ENCODE assay signal across 8 mouse cellular contexts in the genomic region with DNA sequence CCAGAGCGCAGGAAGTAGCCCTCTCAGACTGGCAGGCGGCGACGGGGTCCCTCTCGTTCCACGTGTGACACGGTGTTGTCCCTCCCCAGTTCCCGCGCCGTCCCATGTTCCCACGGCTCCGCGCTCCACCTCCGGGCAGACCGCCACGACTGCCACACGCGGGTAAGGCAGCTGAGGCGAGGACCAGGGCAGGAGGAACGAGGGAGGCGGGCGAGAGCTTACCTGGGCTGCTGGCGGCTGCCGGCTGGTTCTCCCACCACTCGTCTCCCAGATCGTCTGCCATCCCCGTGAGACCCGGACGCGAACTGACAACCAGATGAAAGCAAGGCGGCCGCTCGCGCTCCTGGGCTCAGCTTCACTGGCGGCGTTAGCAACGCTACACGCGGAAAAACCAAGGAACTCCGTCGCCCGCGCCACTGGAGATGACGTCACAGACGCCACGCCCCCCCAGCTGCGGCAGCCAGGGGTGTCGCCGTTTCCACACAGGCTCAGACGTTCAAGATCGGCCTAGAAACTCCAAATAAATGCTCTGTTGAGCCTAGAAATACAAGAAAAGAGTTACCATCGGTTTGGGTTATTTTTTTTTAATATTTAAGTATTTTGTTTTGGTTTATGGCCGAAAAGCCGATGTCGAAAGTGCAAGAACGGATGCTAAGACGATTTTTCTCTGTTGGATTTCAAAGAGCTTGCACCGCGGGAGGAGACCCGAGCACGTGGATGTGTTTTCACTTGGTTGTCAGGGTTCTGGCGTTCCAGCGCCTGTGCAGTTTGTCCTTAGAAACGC. TPM values are rescaled to one million over a fixed set of nuclear protein-coding genes. Genes with fewer than 3 reads are reported as not detected.
A peak's percentile ranks its signal among the peaks of the same experiment; 100 is the strongest.
DNase-seq lines count a peak whose midpoint lies in the region; ATAC-seq and TF ChIP-seq lines count a peak whose summit lies in the region.

Gene Cmss1 (minus strand): TSS at position 421 of the 784 bp plus-strand sequence.

- ATAC-seq in forebrain, embryonic 15.5 days (replicated peaks) = peak; percentile 94
- peak; percentile 94 for ATAC-seq in lung, embryonic 14.5 days (ENCODE audit: insufficient read depth)

- no peaks in the 10 kb centered on the region for H3K36me3 ChIP-seq in ES-E14 (ENCODE audit: control insufficient read depth, insufficient read depth, low read length, poor library complexity, severe bottlenecking)
- H3K36me3 ChIP-seq in forebrain, embryonic 15.5 days = no peaks in the 10 kb centered on the region
- no peaks in the 10 kb centered on the region for H3K36me3 ChIP-seq in lung, embryonic 14.5 days (ENCODE audit: insufficient read depth)
- H3K36me3 ChIP-seq in thymus, adult 2 months (ENCODE audit: control insufficient read depth, insufficient read depth, low read length) = no peaks in the 10 kb centered on the region

- H3K4me3 ChIP-seq in ES-E14 (ENCODE audit: insufficient read depth in 1 of 2, low read depth in 1 of 2, low read length in 2 of 2, poor library complexity in 1 of 2, severe bottlenecking in 1 of 2) = peak within 1 kb of the TSS; percentile 66 to 83
- H3K4me3 ChIP-seq in forebrain, embryonic 15.5 days = peak within 1 kb of the TSS; percentile 66
- H3K4me3 ChIP-seq in layer of hippocampus, adult 2 months = peak within 1 kb of the TSS; percentile 88
- peak within 1 kb of the TSS; percentile 87 for H3K4me3 ChIP-seq in lung, embryonic 14.5 days (ENCODE audit: low read depth, low read length)
- H3K4me3 ChIP-seq in olfactory bulb, adult 2 months (ENCODE audit: insufficient read depth, low read depth, low read length) = peak within 1 kb of the TSS; percentile 98
- H3K4me3 ChIP-seq in thymus, adult 2 months (ENCODE audit: control insufficient read depth, insufficient read depth, low read length) = peak within 1 kb of the TSS; percentile 58

- no peak for TF ChIP-seq POLR2A in olfactory bulb, adult 2 months (IDR thresholded peaks at IDR 0.05; ENCODE audit: insufficient read depth, low read depth, low read length)
- no peak for TF ChIP-seq POLR2A in thymus, adult 2 months (IDR thresholded peaks at IDR 0.05; ENCODE audit: control insufficient read depth, extremely low read depth, insufficient read depth, low read length, poor library complexity)

- under 1% methylated on average over 64 of the region's 64 CpGs for WGBS in forebrain, embryonic 15.5 days
- WGBS in lung, embryonic 14.5 days = under 1% methylated on average over 64 of the region's 64 CpGs
- WGBS in olfactory bulb, adult 2 months = under 1% methylated on average over 64 of the region's 64 CpGs
- under 1% methylated on average over 64 of the region's 64 CpGs for WGBS in thymus, adult 2 months

- DNase-seq in ES-E14 (ENCODE audit: low read depth, low spot score) = peak; percentile 83
- peak; percentile 69 for DNase-seq in cerebellum, adult 11-12 months
- DNase-seq in heart, postnatal 36 days = peak; percentile 86 to 89
- DNase-seq in layer of hippocampus, adult 2 months (ENCODE audit: low spot score in 2 of 2) = peak; percentile 60 to 77
- DNase-seq in lung, embryonic 14.5 days = peak; percentile 96
- DNase-seq in thymus, adult 2 months = peak; percentile 80

- H3K4me2 ChIP-seq in forebrain, embryonic 15.5 days (replicated peaks) = peak within 1 kb of the TSS; percentile 78
- H3K4me2 ChIP-seq in lung, embryonic 14.5 days = peak within 1 kb of the TSS; percentile 80

- intact Hi-C loops in heart, postnatal 36 days (cut with DNase I) = no loop called here

- in situ Hi-C loops in ES-E14 (cut with MboI; ENCODE audit: low sequenced_read_pairs in 2 of 2, unreplicated experiment in 2 of 2) = no loop called here

- no peaks in the 10 kb centered on the region; a peak in 1 of 4 replicates for H3K4me1 ChIP-seq in ES-E14 (ENCODE audit: control insufficient read depth in 2 of 2, insufficient read depth in 2 of 2, low read length in 2 of 2, poor library complexity in 1 of 2)
- H3K4me1 ChIP-seq in forebrain, embryonic 15.5 days = peaks cover 13% of the 10 kb centered on the region
- H3K4me1 ChIP-seq in lung, embryonic 14.5 days (ENCODE audit: insufficient read depth) = no peaks in the 10 kb centered on the region
- no peaks in the 10 kb centered on the region for H3K4me1 ChIP-seq in olfactory bulb, adult 2 months (ENCODE audit: control insufficient read depth, insufficient read depth, low read length)
- 0 out of 2 replicates have a peak, but pooled peaks cover 2% of the 10 kb centered on the region for H3K4me1 ChIP-seq in thymus, adult 2 months (replicated peaks; ENCODE audit: control insufficient read depth, insufficient read depth, low read length)

- H3K27ac ChIP-seq in ES-E14 (ENCODE audit: insufficient read depth, low read depth, low read length, poor library complexity, severe bottlenecking) = peak within 1 kb of the TSS; percentile 7; the same call in 1 of the 2 replicates
- H3K27ac ChIP-seq in forebrain, embryonic 15.5 days (replicated peaks) = peak within 1 kb of the TSS; percentile 77
- peak within 1 kb of the TSS; percentile 97 for H3K27ac ChIP-seq in layer of hippocampus, adult 2 months
- peak within 1 kb of the TSS; percentile 72; the same call in 1 of the 2 replicates for H3K27ac ChIP-seq in lung, embryonic 14.5 days (ENCODE audit: low read depth)
- no peak within 1 kb of the TSS for H3K27ac ChIP-seq in olfactory bulb, adult 2 months (ENCODE audit: insufficient read depth, low read depth, low read length)
- H3K27ac ChIP-seq in thymus, adult 2 months (ENCODE audit: control insufficient read depth, insufficient read depth, low read length) = no peak within 1 kb of the TSS

- no peak for TF ChIP-seq CTCF in layer of hippocampus, adult 2 months (conservative IDR thresholded peaks at IDR 0.05)
- TF ChIP-seq CTCF in lung, embryonic 14.5 days (IDR thresholded peaks at IDR 0.05; ENCODE audit: low read depth) = no peak
- TF ChIP-seq CTCF in olfactory bulb, adult 2 months (IDR thresholded peaks at IDR 0.05; ENCODE audit: insufficient read depth, low read depth, low read length) = no peak
- no peak for TF ChIP-seq CTCF in thymus, adult 2 months (IDR thresholded peaks at IDR 0.05; ENCODE audit: borderline replicate concordance, control insufficient read depth, extremely low read depth, insufficient read depth, low read length, poor library complexity)

- peak within 1 kb of the TSS; percentile 83 for H3K9ac ChIP-seq in ES-E14 (ENCODE audit: insufficient read depth, low read depth, low read length, poor library complexity, severe bottlenecking)
- H3K9ac ChIP-seq in forebrain, embryonic 15.5 days (replicated peaks) = peak within 1 kb of the TSS; percentile 56
- peak within 1 kb of the TSS; percentile 77 for H3K9ac ChIP-seq in lung, embryonic 14.5 days

- H3K9me3 ChIP-seq in ES-E14 (ENCODE audit: control insufficient read depth, insufficient read depth, low read depth, low read length) = no peaks in the 10 kb centered on the region
- no peaks in the 10 kb centered on the region for H3K9me3 ChIP-seq in forebrain, embryonic 15.5 days
- no peaks in the 10 kb centered on the region for H3K9me3 ChIP-seq in lung, embryonic 14.5 days (ENCODE audit: low read depth, low read length)

- H3K27me3 ChIP-seq in forebrain, embryonic 15.5 days = no peaks in the 10 kb centered on the region
- H3K27me3 ChIP-seq in lung, embryonic 14.5 days (ENCODE audit: insufficient read depth, low read length) = no peaks in the 10 kb centered on the region
- no peaks in the 10 kb centered on the region for H3K27me3 ChIP-seq in thymus, adult 2 months (ENCODE audit: control insufficient read depth, insufficient read depth, low read length)

TF ChIP-seq in ES-E14, 5 proteins besides CTCF, POLR2A, EP300 and RAD21:
- TF ChIP-seq ZNF384 (IDR thresholded peaks at IDR 0.05; ENCODE audit: low read depth, low read length) (no peak), HCFC1 (IDR thresholded peaks at IDR 0.05; ENCODE audit: borderline replicate concordance, insufficient read depth, low read length) (peak; percentile 71), ZC3H11A (IDR thresholded peaks at IDR 0.05; ENCODE audit: borderline replicate concordance, low read depth, low read length) (peak; percentile 100), MAFK (IDR thresholded peaks at IDR 0.05; ENCODE audit: insufficient read depth, low read depth, low read length) (no peak), CHD2 (IDR thresholded peaks at IDR 0.05; ENCODE audit: low read depth, low read length) (no peak; the same call in 1 of the 2 replicates)

RNA-seq across cellular contexts. Expression of gene Cmss1, which starts in this region (rescaled TPM):
- total RNA-seq in ES-E14 (2012; rRNA removed) = 58.0 and 58.7 TPM in 2 replicates
- polyA plus RNA-seq in forebrain, embryonic 15.5 days (2015; fragmentation: Nextera tagmentation; extraction: Ambion mirVana) = 41.8 and 42.6 TPM in 2 replicates
- 10 to 100 TPM; 66.4 to 77.2 TPM for total RNA-seq in heart, postnatal 36 days (2021)
- 10 to 100 TPM; 16.2 to 16.3 TPM for total RNA-seq in layer of hippocampus, adult 2 months (2021)
- 58.0 and 67.9 TPM in 2 replicates for polyA plus RNA-seq in lung, embryonic 14.5 days (2014; fragmentation: Nextera tagmentation; extraction: Ambion mirVana)
- not detected in 2 replicates for polyA plus RNA-seq in olfactory bulb, adult 2 months (2012; ENCODE audit: insufficient read depth, insufficient read length, low replicate concordance, missing spikeins)
- polyA plus RNA-seq in thymus, adult 2 months (2012; rRNA removed) = 6.2 and 8.4 TPM in 2 replicates

Comparison
In these comparisons a context has a peak if more than half of its experiments do, and no peak if none do; other contexts are left out.
1. H3K27ac ChIP-seq: peak in ES-E14 (single experiment), forebrain, embryonic 15.5 days (single experiment), layer of hippocampus, adult 2 months (single experiment) and lung, embryonic 14.5 days (single experiment); none in olfactory bulb, adult 2 months (single experiment) and thymus, adult 2 months (single experiment).
2. Peak in every context shown above with its lines, with median percentiles within 50 percentile points of each other: DNase-seq, H3K4me3 ChIP-seq and H3K9ac ChIP-seq.